Mouse (Mus musculus) lung, embryonic 15.5 days (tissue): ENCODE data around the gene Slit1. TPM values are rescaled to one million over a fixed set of nuclear protein-coding genes. Genes with fewer than 3 reads are reported as not detected.

Experiments
- ATAC-seq: fragments of 200-750 bp; cut with Nextera tagmentation; 2 replicates; pipeline ENCODE4 v1.8.0; 2017; ENCODE audit warnings: moderate number of reproducible peaks, borderline replicate concordance; ENCODE audit not compliant: low FRiP score, low TSS enrichment; ENCODE audit errors: extremely low read depth
- H3K27ac ChIP-seq: fragments of 300-500 bp; sonication (generic); 2 replicates; pipeline ENCODE4 v1.5.1; 2015; ENCODE audit warnings: moderate library complexity, mild to moderate bottlenecking, inconsistent platforms
- H3K27me3 ChIP-seq: fragments of 300-500 bp; sonication (generic); 2 replicates; pipeline ENCODE4 v1.6.1; 2015; ENCODE audit warnings: inconsistent platforms
- H3K36me3 ChIP-seq: fragments of 300-500 bp; sonication (generic); 2 replicates; pipeline ENCODE4 v1.6.1; 2015; ENCODE audit warnings: inconsistent platforms
- H3K4me1 ChIP-seq: fragments of 300-500 bp; sonication (generic); 2 replicates; pipeline ENCODE4 v1.6.1; 2015; ENCODE audit warnings: inconsistent platforms
- H3K4me2 ChIP-seq: fragments of 300-500 bp; sonication (generic); 2 replicates; pipeline ENCODE4 v1.6.1; 2015; ENCODE audit warnings: inconsistent platforms, mild to moderate bottlenecking, moderate library complexity
- H3K4me3 ChIP-seq: fragments of 300-500 bp; sonication (generic); 2 replicates; pipeline ENCODE4 v1.5.1; 2015; ENCODE audit warnings: mild to moderate bottlenecking, inconsistent platforms
- H3K9ac ChIP-seq: fragments of 300-500 bp; sonication (generic); 2 replicates; pipeline ENCODE4 v1.6.1; 2015; ENCODE audit warnings: inconsistent platforms
- H3K9me3 ChIP-seq: fragments of 300-500 bp; sonication (generic); 2 replicates; pipeline ENCODE4 v1.6.1; 2016; ENCODE audit warnings: inconsistent platforms
- WGBS: fragments of 180-500 bp; shearing (Covaris S2); methylation state at CpG from one replicate; pipeline ENCODE4 v1.1.7; 2015; 5-methylcytosine and 5-hydroxymethylcytosine counted together
- polyA plus RNA-seq: library from polyadenylated mRNA; unstranded; fragments of >200 nt; fragmentation: Nextera tagmentation; extraction: Ambion mirVana; gene quantifications from 2 replicates; pipeline ENCODE4 v1.2.1, GENCODE M21; 2015

The Slit1 gene
- polyA plus RNA-seq, 1 experiment from 2014 or later = 0.42 TPM

DNA sequence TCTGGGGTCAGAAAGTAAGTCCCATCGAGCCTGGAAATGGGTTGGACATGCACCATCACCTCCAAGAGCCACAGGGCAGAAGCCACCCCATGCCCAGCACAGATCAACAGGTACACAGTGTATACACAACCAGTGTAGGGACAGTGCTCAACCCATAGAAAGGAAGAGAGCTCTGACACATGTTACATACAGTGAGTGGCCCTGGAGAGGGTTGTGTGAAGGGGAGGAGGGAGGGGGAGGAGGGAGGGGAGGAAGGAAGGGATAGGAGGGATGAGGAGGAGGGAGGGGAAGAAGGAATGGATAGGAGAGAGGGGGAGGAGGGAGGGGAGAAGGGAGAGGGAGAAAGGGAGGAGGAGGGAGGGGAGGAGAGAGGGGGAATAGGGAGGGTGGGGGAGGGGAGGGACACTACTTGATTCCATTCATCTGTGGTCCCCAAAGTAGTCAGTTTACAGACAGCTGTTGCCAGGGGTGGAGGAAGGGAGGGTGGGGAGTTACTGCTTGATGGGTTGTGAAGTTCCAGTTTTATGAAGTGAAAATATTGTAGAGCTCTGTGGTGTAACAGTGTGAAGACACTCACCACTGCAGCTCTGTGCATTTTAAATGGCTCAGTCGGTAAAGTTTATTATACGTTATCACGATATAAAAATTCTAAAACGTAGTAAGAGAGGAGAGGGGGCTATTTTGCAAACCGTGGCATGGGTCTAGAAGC is 45.5 kb downstream of the Slit1 start:
- Histone ChIP-seq H3K27me3 (no peaks in the 10 kb centered on the region), H3K4me2 (no peak overlapping the region), H3K27ac (no peak overlapping the region), H3K36me3 (no peaks in the 10 kb centered on the region), H3K9ac (no peak overlapping the region), H3K9me3 (no peaks in the 10 kb centered on the region), H3K4me3 (no peak overlapping the region), H3K4me1 (no peaks in the 10 kb centered on the region)
- 51% methylated on average over 6 of the region's 6 CpGs for WGBS
- ATAC-seq = no peak; the same call in 1 of the 2 replicates

DNA sequence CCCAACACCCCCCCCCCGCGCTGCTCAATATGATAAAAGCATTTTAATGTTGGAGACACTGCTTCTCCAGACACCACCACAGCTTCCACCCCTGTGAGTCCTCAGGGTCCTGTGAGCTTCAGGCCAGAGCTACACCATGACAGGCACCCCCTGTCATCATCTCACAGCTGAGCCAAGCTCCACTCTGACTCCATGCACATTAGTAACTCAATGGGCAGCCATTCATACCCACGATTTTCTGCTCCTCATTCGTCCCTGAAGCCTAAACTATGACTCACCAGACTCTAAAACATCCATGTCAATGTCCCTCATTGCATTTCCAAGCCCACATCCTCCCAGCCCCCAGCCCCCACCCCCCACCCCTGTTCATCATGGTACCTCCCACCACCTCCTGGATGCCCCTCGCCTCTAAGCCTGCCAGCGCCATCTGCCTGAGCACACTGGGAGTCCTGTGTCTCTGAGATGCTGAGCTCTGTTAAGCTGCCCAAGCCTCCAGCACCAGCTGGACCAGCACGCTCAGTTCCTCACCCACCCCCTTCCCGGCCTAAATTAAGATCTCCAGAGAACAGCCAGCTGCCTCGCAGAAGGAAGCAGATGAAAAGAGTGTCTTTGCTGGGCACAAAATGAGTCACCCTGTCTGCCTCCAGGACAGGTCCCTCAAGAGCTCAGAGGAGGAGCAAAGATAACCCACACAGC is 46.2 kb downstream of the Slit1 start:
- H3K27me3 ChIP-seq = no peaks in the 10 kb centered on the region
- no peak overlapping the region for H3K4me3 ChIP-seq
- no peak overlapping the region for H3K9ac ChIP-seq
- no peak overlapping the region for H3K4me2 ChIP-seq
- H3K4me1 ChIP-seq = no peaks in the 10 kb centered on the region
- ATAC-seq = no peak
- no peak overlapping the region for H3K27ac ChIP-seq
- no peaks in the 10 kb centered on the region for H3K36me3 ChIP-seq
- H3K9me3 ChIP-seq = no peaks in the 10 kb centered on the region
- 36% methylated on average over 9 of the region's 9 CpGs for WGBS

GRCm38 (mm10) chr19:41696443-41696842 is 47.0 kb downstream of the Slit1 start:
- WGBS = 75% methylated on average over 9 of the region's 9 CpGs
- Histone ChIP-seq H3K4me2 (no peak overlapping the region), H3K9ac (no peak overlapping the region), H3K36me3 (no peaks in the 10 kb centered on the region), H3K27ac (no peak overlapping the region), H3K27me3 (no peaks in the 10 kb centered on the region), H3K9me3 (no peaks in the 10 kb centered on the region), H3K4me1 (no peaks in the 10 kb centered on the region), H3K4me3 (no peak overlapping the region)
- no peak for ATAC-seq

DNA sequence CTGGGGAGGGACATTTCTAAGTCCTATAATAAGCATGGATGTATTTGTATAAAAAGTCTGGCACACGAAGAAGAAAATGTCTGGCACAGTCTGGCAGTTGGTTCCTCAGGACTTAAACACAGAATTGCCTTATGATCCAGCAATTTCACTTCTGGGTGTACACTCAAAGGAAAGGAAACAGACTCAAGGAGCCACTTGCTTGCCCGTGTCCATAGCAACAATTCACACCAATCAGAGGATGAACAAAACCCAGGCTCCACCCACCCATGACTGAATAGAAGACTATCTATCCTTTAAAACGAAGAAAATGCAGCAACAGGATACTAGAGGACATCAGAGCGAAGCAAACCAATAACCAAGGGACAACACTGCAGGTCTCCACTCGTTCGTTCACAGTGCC is 48.4 kb downstream of the Slit1 start:
- no peaks in the 10 kb centered on the region for H3K27me3 ChIP-seq
- no peak overlapping the region for H3K4me3 ChIP-seq
- no peak overlapping the region for H3K27ac ChIP-seq
- ATAC-seq = no peak
- WGBS = 57% methylated on average over 6 of the region's 6 CpGs
- H3K9ac ChIP-seq = no peak overlapping the region
- no peak overlapping the region for H3K4me2 ChIP-seq
- no peaks in the 10 kb centered on the region for H3K9me3 ChIP-seq
- H3K4me1 ChIP-seq = no peaks in the 10 kb centered on the region
- no peaks in the 10 kb centered on the region for H3K36me3 ChIP-seq

DNA sequence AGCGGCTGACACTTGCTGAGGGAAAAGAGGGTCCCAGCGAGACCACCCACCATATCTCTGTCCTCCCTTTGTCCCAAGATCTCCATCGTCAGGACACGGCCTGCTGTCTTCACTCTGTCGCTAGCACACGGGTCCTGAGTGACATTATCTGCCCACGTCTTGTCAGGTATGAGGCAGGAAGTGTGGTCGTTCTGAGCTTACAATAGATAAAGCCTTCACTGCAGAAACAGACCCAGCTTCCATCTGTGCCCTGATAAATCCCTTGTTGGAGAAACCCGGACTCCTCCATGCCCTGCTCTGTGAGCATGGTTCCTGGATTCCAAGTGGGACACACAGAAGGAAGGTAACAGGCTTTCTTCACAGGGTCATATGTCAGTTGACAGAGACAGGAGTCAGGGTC is 48.9 kb downstream of the Slit1 start:
- H3K36me3 ChIP-seq = no peaks in the 10 kb centered on the region
- H3K4me1 ChIP-seq = no peaks in the 10 kb centered on the region
- no peak overlapping the region for H3K9ac ChIP-seq
- ATAC-seq = no peak
- no peak overlapping the region for H3K4me2 ChIP-seq
- no peaks in the 10 kb centered on the region for H3K9me3 ChIP-seq
- no peak overlapping the region for H3K27ac ChIP-seq
- WGBS = 50% methylated on average over 9 of the region's 9 CpGs
- H3K4me3 ChIP-seq = no peak overlapping the region
- H3K27me3 ChIP-seq = no peaks in the 10 kb centered on the region

DNA sequence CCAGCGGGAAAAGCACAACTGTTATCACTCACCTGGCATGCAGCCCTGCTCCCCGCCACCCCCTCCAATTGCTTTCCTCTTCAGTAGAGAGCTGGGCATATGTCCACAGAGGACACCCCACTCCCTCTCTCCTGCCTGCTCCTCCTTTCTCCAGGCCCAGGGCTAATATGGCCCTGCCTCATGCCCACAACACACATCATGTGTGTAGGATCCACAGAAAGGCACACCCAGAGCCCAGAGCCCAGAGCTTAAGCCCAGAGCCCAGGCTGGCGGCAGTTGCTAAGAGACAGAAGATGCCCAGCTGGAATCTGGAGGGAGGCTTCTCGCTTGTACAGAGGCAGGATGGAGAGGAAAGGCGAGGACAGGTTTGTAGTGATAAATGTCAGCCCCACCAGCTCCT is 49.7 kb downstream of the Slit1 start:
- Histone ChIP-seq H3K36me3 (no peaks in the 10 kb centered on the region), H3K9me3 (no peaks in the 10 kb centered on the region), H3K4me2 (no peak overlapping the region), H3K27me3 (no peaks in the 10 kb centered on the region), H3K4me3 (no peak overlapping the region), H3K9ac (no peak overlapping the region), H3K27ac (no peak overlapping the region), H3K4me1 (no peaks in the 10 kb centered on the region)
- WGBS = 40% methylated on average over 5 of the region's 5 CpGs
- no peak for ATAC-seq

DNA sequence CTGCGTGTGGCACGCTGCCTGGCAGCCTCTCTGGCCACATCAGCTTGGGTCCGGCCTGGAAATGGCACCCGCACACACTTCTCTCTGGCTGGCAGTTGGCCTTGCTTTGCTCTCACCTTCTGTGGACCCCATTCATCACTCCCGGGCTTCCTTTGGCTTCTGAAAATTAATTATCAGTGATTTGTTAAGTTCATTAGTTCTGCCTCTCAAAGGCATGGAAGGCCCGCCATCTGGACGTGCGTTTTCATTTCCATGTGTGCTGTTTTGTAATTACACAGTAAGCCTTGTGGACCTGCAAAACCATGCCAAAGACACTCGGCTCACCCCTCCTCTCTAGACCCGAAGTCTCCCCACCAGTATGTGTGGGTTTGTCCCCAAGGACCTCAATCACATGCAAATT is 53.4 kb downstream of the Slit1 start:
- Histone ChIP-seq H3K27ac (no peak overlapping the region), H3K4me3 (no peak overlapping the region), H3K9ac (no peak overlapping the region), H3K36me3 (no peaks in the 10 kb centered on the region), H3K9me3 (no peaks in the 10 kb centered on the region), H3K27me3 (no peaks in the 10 kb centered on the region), H3K4me1 (no peaks in the 10 kb centered on the region), H3K4me2 (no peak overlapping the region)
- ATAC-seq = no peak
- 75% methylated on average over 10 of the region's 10 CpGs for WGBS

DNA sequence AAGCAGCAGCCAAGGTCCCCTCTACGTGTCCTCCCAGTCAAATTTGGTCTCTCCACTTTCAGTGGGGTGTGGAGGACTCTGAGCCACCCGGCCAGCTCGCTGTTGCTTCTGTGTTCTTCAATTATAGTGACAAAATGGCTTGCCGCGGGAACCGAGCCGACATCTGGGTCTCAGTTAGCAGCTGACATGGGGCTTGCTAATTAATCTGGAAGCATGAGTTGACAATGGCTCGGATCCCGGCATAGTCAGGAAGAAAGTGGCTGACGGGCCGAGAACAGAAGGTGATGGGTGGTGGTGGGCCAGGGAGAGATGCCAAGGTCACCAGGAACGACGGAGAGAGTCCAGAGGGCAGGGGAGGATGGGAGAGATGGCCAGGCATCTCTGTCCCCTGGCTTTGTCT is 55.2 kb downstream of the Slit1 start:
- WGBS = 52% methylated on average over 13 of the region's 13 CpGs
- Histone ChIP-seq H3K4me2 (no peak overlapping the region), H3K27ac (no peak overlapping the region), H3K9me3 (no peaks in the 10 kb centered on the region), H3K9ac (no peak overlapping the region), H3K27me3 (no peaks in the 10 kb centered on the region), H3K4me3 (no peak overlapping the region), H3K4me1 (no peaks in the 10 kb centered on the region), H3K36me3 (no peaks in the 10 kb centered on the region)
- ATAC-seq = no peak

DNA sequence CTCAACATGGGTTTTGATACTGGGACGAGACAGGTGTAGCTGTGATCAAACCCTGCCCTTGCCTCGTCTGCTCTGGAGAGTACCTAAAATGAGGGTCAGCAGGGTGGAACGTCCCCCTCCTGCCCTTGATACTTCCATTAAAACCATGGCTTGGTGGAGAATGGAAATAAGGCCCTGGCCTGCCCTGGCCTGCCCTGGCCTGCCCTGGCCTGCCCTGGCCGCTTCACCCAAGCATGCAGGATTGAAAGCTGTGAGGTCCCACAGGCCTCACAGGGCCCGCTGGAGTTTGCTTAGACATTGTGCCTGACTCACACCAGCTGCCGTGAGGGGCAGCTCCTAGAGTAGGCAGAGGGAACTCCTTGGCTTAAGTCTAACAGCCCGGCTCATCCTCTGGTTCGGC is 55.6 kb downstream of the Slit1 start:
- Histone ChIP-seq H3K9ac (no peak overlapping the region), H3K36me3 (no peaks in the 10 kb centered on the region), H3K9me3 (no peaks in the 10 kb centered on the region), H3K4me1 (no peaks in the 10 kb centered on the region), H3K4me2 (no peak overlapping the region), H3K27ac (no peak overlapping the region), H3K4me3 (no peak overlapping the region), H3K27me3 (no peaks in the 10 kb centered on the region)
- WGBS = 73% methylated on average over 8 of the region's 8 CpGs
- no peak for ATAC-seq

- Histone ChIP-seq H3K4me1 (no peaks in the 10 kb centered on the region), H3K4me2 (no peak overlapping the region), H3K9me3 (no peaks in the 10 kb centered on the region), H3K36me3 (no peaks in the 10 kb centered on the region), H3K9ac (no peak overlapping the region), H3K27ac (no peak overlapping the region), H3K27me3 (no peaks in the 10 kb centered on the region), H3K4me3 (no peak overlapping the region)
- ATAC-seq = no peak
- 93% methylated on average over 2 of the region's 2 CpGs for WGBS
These were observed 57.3 kb downstream of the Slit1 start for GRCm38 (mm10) chr19:41686194-41686593.

DNA sequence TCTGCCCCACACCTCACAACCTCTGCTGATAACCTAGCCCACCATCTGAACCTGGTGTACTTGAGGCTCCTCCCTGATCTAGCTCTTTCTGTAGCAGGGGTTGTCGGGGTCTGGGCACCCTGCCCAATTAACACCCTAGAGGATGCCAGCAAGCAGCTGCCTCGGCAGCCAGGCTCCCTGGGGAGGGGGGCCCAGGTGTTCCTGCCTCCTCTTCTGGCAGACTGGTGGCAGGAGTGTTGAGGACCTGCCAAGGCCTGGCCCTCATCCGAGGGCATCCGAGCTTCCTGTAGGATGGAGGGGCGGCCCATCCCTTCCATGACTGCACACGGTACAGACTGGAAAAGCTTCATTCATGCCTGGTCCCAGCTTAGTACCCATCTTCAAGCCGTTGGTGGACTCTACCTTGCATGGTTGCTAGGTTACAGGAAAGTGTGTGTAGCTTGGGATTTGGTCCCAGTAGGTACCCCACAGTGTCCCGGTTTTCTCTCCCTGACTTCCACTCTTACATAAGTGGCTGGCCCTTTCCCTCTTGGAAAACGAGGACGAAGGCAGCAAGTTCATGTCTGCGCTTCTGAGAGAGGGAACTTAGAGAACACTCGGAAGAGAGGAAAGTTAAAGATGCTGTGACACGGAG is 57.9 kb downstream of the Slit1 start:
- Histone ChIP-seq H3K9me3 (no peaks in the 10 kb centered on the region), H3K27me3 (no peaks in the 10 kb centered on the region), H3K4me2 (no peak overlapping the region), H3K9ac (no peak overlapping the region), H3K4me3 (no peak overlapping the region), H3K27ac (no peak overlapping the region), H3K36me3 (no peaks in the 10 kb centered on the region), H3K4me1 (no peaks in the 10 kb centered on the region)
- 66% methylated on average over 13 of the region's 13 CpGs for WGBS
- ATAC-seq = no peak

DNA sequence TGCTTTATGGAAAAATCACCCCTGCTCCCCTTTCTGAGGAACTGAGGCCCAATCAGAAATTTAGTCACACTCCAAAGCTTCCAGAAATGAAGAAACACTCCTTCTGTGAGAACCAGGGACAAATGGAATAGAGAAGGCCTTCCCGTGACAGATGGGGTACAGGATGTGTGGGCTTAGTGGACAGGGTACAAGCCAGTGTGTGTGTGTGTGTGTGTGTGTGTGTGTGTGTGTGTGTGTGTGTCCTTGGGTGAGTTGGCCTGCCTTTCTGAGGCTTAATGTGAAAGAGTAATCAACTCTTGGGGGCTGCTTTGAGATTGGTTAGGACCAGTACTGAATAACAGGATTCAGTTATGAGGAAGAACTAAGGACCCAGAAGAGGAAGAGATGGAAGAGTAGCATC is 58.6 kb downstream of the Slit1 start:
- ATAC-seq = no peak
- H3K4me2 ChIP-seq = no peak overlapping the region
- no peak overlapping the region for H3K9ac ChIP-seq
- no peaks in the 10 kb centered on the region for H3K4me1 ChIP-seq
- H3K4me3 ChIP-seq = no peak overlapping the region
- H3K9me3 ChIP-seq = no peaks in the 10 kb centered on the region
- H3K36me3 ChIP-seq = no peaks in the 10 kb centered on the region
- WGBS = 77% methylated on average over 1 of the region's 1 CpGs
- H3K27me3 ChIP-seq = no peaks in the 10 kb centered on the region
- H3K27ac ChIP-seq = no peak overlapping the region
